Comparison of ENCODE assay signal across 12 mouse cellular contexts in genomic region chr2:154463621-154464198, GRCm38 (mm10). TPM values are rescaled to one million over a fixed set of nuclear protein-coding genes. Genes with fewer than 3 reads are reported as not detected.
DNase-seq lines count a peak whose midpoint lies in the region; ATAC-seq and TF ChIP-seq lines count a peak whose summit lies in the region.
"Had no signal": no experiment of that assay in that cellular context is flagged by ENCODE, and none has a peak within 500 bp of the region (broad histone marks: within the 10 kb centered on the region; RNA-seq: fewer than 3 reads in every experiment).

No protein-coding gene starts in this region.

- peak; percentile 92 for DNase-seq in heart, adult 11 months
- no peak for DNase-seq in heart, embryonic 10.5 days (ENCODE audit: low spot score)
- DNase-seq in heart, postnatal 14 days, result peak; percentile 53 to 56
- no peak for DNase-seq in spleen, postnatal 36 days (ENCODE audit: low spot score in 2 of 2)
- no peak for DNase-seq in adrenal gland, adult 2 months
- no peak for DNase-seq in ovary, postnatal 14 days (ENCODE audit: low spot score)
- DNase-seq: lung, embryonic 14.5 days; retina, postnatal 1 day had no signal

- H3K27ac ChIP-seq in heart, embryonic 10.5 days, result no peak overlapping the region
- H3K27ac ChIP-seq in bone marrow macrophage, adult 2 months (ENCODE audit: insufficient read depth, low read depth, low read length), result peak overlapping the region; percentile 35

- H3K4me3 ChIP-seq in heart, embryonic 10.5 days, result no peak overlapping the region
- no peak overlapping the region for H3K4me3 ChIP-seq in bone marrow macrophage, adult 2 months (ENCODE audit: insufficient read depth, low read length)
- H3K4me3 ChIP-seq: embryonic facial prominence, embryonic 13.5 days had no signal

- 77% methylated on average over 11 of the region's 11 CpGs for WGBS in heart, embryonic 10.5 days

- TF ChIP-seq POLR2A in bone marrow macrophage, adult 2 months (IDR thresholded peaks at IDR 0.05; ENCODE audit: borderline replicate concordance, low read depth, low read length), result no peak

- H3K9me3 ChIP-seq in heart, embryonic 10.5 days, result no peaks in the 10 kb centered on the region
- H3K9me3 ChIP-seq: embryonic facial prominence, embryonic 13.5 days had no signal

- peak; percentile 92 for ATAC-seq in megakaryocyte progenitor cell, adult 5-6 weeks (replicated peaks; ENCODE audit: poor library complexity)
- ATAC-seq: intestine, postnatal 0 days had no signal

- intact Hi-C loops in heart, postnatal 14 days (cut with DNase I), result no loop called here

- peaks cover 7% of the 10 kb centered on the region; the same call in 1 of the 2 replicates for H3K36me3 ChIP-seq in heart, embryonic 10.5 days

- H3K27me3 ChIP-seq in heart, embryonic 10.5 days (ENCODE audit: insufficient read depth, poor library complexity, severe bottlenecking), result no peaks in the 10 kb centered on the region
- H3K27me3 ChIP-seq: embryonic facial prominence, embryonic 13.5 days had no signal

- peaks cover 37% of the 10 kb centered on the region for H3K4me1 ChIP-seq in heart, embryonic 10.5 days
- H3K4me1 ChIP-seq in bone marrow macrophage, adult 2 months (ENCODE audit: control insufficient read depth, insufficient read depth, low read length), result peaks cover 24% of the 10 kb centered on the region

- TF ChIP-seq CTCF in bone marrow macrophage, adult 2 months (IDR thresholded peaks at IDR 0.05; ENCODE audit: low read depth, low read length), result no peak

RNA-seq across cellular contexts. Expression of gene Cbfa2t2, which starts 27.4 kb away (rescaled TPM):
- 37.3 and 44.6 TPM in 2 replicates for polyA plus RNA-seq in heart, embryonic 10.5 days (2016; fragmentation: Nextera tagmentation; extraction: Ambion mirVana)
- polyA plus RNA-seq in bone marrow macrophage, adult 2 months (2012; ENCODE audit: insufficient read depth, insufficient read length, missing spikeins), result 16.5 TPM in 2 replicates
- total RNA-seq in heart, postnatal 14 days (2021), result 10 to 100 TPM; 21.4 to 21.7 TPM
- total RNA-seq in megakaryocyte progenitor cell, adult 5-6 weeks (2015), result 14.8 and 23.3 TPM in 2 replicates
- 10.1 and 11.5 TPM in 2 replicates for total RNA-seq in megakaryocyte progenitor cell, adult 5-6 weeks (2017)
- 10 to 100 TPM; 34.5 to 49.1 TPM for total RNA-seq in adrenal gland, adult 2 months (2021)
- 9.6 and 11.3 TPM in 2 replicates for polyA plus RNA-seq in adrenal gland, adult 2 months (2012; rRNA removed)

RNA-seq across cellular contexts. Expression of gene Snta1, which starts 55.8 kb away (rescaled TPM):
- polyA plus RNA-seq in heart, embryonic 10.5 days (2016; fragmentation: Nextera tagmentation; extraction: Ambion mirVana), result 28.1 and 42.0 TPM in 2 replicates
- 20.4 and 22.5 TPM in 2 replicates for polyA plus RNA-seq in bone marrow macrophage, adult 2 months (2012; ENCODE audit: insufficient read depth, insufficient read length, missing spikeins)
- total RNA-seq in heart, postnatal 14 days (2021), result 10 to 100 TPM; 91.4 to 98.7 TPM
- total RNA-seq in megakaryocyte progenitor cell, adult 5-6 weeks (2015), result not detected in 2 replicates
- 0.12 and 0.24 TPM in 2 replicates for total RNA-seq in megakaryocyte progenitor cell, adult 5-6 weeks (2017)
- 10 to 100 TPM; 19.9 to 29.6 TPM for total RNA-seq in adrenal gland, adult 2 months (2021)
- polyA plus RNA-seq in adrenal gland, adult 2 months (2012; rRNA removed), result 53.6 and 57.1 TPM in 2 replicates

Comparison
In these comparisons a context has a peak if more than half of its experiments do, and no peak if none do; other contexts are left out.
1. DNase-seq: peak in heart, adult 11 months (single experiment) and heart, postnatal 14 days (2 of 2); none in heart, embryonic 10.5 days (single experiment), spleen, postnatal 36 days (0 of 2), adrenal gland, adult 2 months (single experiment) and ovary, postnatal 14 days (single experiment).
2. RNA of gene Snta1, which starts 55.8 kb away (total RNA-seq): 91.4 to 98.7 TPM in heart, postnatal 14 days and 19.9 to 29.6 TPM in adrenal gland, adult 2 months; 0.12 to 0.24 TPM in megakaryocyte progenitor cell, adult 5-6 weeks; every median in the first group is over 10 times any median in the second.